Mouse (Mus musculus) cerebellum, adult (tissue): ENCODE results near the gene Eif3b.
A peak's percentile ranks its signal among the peaks of the same experiment; 100 is the strongest.

Source experiments
- ATAC-seq: cut with Nextera tagmentation; 2 replicates; pipeline ENCODE4 v1.9.2; 2017; ENCODE audit warnings: mild to moderate bottlenecking, moderate library complexity, mixed read lengths; ENCODE audit not compliant: insufficient number of reproducible peaks, low FRiP score, low TSS enrichment

The Eif3b gene

DNA sequence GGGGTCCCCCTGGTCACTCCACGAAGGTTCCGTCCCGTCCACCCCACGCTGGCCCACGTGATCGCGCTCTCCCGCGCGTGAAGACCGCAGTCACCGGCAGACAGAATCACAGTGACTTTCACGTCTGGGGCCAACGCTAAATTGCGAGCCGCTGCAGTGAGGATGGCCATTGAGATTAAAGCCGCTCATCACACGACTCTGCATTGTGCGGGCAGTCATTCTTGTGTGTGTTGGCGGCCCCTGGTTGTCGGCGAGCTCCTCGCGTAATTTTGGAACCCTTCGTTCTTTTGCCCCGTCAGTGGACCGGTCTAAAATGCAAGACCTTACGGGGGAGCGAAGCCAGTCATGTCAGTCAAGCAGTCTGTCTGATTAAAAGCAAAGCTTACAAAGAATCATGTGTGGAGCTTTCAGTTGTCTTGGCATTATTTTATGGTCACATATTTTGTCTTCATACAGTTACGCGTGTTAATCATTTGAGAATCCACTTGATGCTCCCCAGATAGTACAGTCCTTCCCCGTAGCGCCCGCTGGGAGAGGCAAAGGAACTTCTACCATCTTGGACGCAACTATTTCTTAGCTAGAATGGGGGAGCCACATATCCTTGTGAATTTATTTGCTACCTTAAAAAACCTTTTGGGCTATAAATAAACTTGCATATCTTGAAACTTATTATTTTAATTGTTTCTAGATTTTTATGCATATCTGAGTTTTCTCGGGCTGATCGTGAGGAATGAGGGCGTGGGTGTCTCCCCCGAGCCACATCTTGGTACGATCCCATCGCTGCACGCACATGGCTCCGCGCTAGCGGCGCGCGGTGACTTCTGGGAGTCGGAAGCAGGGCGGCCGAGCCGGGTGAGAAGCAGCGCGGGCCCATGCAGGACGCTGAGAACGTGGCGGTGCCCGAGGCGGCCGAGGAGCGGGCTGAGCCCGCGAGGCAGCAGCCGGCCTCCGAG, at the start of gene Eif3b:
Eif3b (plus strand) TSS at position 840 of the 953 bp plus-strand sequence.
- ATAC-seq, result peak; percentile 86

DNA sequence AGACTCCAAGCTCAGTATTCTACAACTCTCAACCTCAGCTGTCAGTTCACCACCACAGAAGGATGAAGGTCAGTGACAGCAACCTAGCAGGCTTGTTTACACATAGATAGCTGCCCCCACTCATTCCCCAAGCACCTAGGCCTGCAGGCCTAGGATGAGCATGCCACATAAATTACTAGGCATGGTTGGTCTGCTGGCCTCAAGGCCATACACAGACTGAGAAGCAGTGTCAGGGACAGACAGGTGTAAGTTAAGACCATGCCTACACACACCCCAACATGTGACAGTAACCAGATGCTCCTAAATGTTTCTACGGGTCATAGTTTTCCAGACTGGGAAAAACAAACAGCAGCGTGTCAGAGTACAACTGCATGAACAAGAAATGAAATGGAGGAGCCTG, 49.7 kb upstream of the Eif3b start:
- ATAC-seq, result no peak

GRCm38 (mm10) chr5:140370446-140371254, 48.5 kb upstream of the Eif3b start:
- ATAC-seq, result no peak

GRCm38 (mm10) chr5:140371671-140372070, 47.5 kb upstream of the Eif3b start:
- ATAC-seq, result no peak

GRCm38 (mm10) chr5:140373711-140374110, 45.4 kb upstream of the Eif3b start:
- no peak for ATAC-seq

GRCm38 (mm10) chr5:140374226-140374625, 44.9 kb upstream of the Eif3b start:
- no peak for ATAC-seq

DNA sequence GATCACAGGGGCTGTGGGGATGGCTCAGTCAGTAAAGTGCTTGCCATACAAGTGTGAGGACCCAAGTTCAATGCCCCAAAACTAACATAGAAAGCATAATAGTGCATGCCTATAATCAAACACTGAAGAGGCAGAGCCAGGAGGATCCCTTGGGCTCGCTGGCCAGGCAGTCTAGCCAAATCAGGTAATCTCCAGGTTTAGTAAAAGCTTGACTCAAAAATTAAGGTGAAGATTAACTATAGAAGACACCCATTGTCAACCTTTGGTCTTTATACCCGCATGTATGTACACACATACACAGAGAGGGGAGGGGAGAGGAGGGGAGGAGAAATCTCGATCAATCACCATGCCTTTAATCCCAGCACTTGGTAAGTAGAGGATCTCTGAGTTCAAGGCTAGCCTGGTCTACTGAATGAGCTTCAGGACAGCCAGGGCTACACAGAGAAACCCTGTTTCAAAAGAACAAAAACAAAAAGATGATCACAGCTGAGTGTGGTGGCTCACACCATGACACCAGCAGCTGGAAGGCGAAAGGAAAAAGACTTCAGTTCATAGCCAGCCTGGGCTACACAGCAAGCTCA, 43.8 kb upstream of the Eif3b start:
- ATAC-seq, result no peak

GRCm38 (mm10) chr5:140378121-140378853, 40.8 kb upstream of the Eif3b start:
- ATAC-seq, result no peak

DNA sequence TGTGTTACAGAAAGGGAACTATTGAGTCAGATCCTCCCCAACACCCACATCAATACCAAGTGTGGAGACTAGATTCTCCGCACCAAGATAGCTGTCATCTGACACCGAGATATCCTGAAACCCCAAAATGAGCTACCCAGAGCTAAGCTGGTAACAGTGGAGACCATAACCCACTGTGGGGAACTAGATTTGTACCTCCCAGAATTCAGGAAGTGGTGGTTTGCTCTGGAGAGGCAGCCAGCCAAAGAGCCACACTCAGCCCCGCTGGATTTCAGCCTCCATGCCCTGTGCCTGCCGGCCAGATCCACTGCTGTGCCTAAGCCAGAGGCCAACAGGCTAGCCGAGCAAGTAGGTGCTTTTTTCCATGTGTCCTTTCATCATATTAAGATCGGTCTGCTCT, 39.8 kb upstream of the Eif3b start:
- no peak for ATAC-seq

DNA sequence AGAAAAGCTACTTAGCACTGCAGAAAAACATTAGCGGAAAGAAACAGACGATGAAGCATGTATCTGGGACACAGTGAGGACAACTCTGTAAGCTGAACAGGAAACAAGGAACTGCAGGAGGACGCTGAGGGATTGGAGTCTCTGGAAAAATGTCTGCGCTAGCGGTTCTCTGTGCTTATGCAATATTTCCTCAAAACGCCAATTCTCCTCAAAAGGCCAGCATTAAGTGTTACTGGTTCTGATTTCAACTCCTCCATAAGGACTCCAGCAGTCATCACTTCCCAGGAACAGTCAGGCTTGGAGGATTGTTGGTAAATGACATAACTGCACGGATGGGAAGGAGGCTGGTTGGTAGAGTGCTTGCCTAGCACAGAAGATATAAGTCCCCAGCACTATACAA, 38.0 kb upstream of the Eif3b start:
- ATAC-seq, result no peak

DNA sequence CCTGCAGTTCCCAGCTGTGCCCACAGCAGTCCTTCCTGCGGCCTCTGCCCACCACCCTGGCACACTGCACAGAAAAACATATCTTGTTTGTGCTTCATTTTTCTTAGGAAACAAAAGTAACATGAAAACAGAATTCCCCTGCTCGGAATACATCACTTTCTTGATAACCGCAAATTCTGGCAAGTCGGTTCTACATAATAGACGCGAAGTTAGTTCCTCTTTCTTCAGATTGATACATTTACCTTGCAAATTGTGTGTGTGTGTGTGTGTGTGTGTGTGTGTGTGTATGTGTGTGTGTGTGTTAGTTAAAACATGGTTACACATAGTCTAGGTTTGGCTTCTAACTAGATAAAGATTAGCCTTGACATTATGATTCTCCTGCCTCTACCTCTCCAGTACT, 36.4 kb upstream of the Eif3b start:
- no peak for ATAC-seq

GRCm38 (mm10) chr5:140383559-140383958, 35.6 kb upstream of the Eif3b start:
- ATAC-seq, result no peak

DNA sequence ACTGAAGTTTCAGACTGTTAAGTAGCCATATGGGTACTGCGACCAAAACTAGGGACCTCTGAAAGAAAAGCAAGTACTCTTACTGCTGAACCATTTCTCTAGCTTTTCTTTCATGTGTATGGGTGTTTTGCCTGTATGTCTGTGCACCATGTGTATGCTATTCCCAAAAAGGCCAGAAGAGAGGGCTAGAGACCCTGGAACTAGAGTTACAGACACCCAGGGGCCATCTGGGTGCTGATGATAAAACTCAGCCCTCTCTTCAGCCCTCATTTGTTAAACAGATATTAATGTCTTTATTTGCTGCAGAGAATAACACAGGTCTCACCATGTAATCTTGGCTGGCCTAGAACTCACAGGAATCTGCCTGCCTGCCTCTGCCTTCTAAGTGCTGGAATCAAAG, 34.7 kb upstream of the Eif3b start:
- no peak for ATAC-seq

DNA sequence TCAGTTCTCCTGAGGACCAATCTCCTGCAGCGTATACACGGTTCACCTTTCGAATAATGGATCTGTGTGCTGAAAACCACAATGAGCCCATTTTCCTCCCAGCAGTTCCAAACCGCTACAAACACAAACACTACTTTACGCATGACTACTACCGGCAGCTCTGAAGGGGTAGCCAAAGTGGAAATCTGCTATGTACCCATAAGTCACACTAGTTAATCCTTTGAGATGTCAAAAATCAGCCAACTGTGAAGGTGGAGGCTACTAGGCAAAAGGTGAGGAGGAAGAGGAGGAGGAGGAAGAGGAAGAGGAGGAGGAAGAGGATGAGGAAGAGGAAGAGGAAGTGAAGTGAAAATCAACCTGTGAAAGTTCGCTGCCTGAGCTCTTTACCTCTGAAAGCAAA, 31.9 kb upstream of the Eif3b start:
- ATAC-seq, result no peak

DNA sequence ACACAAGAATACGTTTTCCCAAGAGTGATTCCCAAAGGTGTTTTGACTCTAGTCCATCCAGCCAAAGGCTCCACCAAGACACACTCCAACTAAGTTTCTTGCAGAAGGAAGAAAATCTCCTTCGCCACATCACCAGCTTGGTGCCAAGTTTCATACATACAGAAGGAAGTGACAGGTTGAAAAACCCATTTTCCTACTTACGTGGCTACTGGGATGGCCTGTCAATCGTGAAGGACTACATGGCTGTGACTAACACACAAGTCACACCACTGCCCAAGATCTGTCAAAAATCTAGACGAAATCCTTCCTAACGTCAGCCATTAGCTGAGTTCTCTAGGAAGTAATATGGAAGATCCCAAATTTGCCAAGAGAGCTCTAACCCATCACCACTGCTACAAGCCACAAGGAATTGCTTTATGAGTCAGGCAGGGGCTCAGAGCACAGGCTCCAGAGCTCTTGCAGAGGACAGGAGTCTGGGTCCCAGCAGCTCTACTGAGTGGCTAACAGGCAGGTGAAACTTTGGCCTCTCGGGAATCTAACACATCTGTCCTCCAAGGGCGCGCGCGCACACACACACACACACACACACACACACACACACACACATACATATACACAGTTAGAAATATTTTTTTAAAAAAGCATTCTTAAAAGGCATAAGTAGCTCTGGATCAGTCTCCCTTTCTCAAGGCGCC, 31.2 kb upstream of the Eif3b start:
- no peak for ATAC-seq

DNA sequence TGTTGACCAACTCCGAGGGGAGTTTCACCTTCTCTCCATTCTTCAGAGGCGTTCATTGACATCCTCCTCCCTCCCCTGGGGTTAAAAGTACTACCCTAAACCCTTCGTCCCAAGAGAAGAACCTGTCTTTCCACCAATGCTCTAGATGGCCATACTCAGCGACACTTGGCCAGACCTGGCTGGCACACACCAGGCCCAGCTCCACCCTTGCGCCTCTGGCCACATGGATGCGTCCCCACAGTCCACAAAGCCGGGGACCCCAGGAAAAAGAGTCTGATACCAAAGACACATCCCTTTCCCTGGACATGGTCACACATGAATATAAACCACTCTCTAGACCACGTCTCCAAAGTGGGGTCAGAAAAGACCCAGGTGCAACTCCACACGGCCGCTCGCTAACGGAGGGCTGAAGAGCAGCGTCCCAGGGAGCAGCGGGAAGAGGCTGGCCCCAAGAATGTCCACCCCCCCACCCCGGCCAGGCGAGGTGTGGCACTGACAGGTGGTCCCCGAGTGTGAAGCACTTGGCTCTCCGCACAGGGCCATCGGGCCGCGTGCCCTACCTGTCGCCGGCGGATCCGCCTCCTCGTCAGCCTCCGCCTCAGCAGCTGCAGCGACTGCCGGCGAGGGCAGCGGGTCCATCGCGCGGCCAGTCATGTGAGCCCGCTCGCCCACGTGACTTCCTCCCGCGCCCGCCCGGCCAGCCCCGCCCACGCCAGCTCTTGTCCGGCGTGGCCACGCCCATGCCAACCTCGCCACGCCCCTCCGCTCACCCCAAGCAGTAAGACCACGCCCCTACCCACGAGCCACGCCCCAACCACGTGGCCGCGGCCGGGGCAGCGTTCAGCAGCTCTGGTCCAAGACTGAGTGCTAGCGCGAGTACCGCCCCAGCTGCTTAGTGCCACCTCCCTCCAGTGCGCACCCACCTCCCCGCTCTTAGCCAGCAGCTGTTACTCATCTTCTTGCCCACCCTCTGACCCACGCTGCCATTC, 30.2 kb upstream of the Eif3b start, which contains the start of gene Snx8:
Snx8 (minus strand) TSS at position 675 of the 989 bp plus-strand sequence.
- peak; percentile 78; the same call in 1 of the 2 replicates for ATAC-seq

DNA sequence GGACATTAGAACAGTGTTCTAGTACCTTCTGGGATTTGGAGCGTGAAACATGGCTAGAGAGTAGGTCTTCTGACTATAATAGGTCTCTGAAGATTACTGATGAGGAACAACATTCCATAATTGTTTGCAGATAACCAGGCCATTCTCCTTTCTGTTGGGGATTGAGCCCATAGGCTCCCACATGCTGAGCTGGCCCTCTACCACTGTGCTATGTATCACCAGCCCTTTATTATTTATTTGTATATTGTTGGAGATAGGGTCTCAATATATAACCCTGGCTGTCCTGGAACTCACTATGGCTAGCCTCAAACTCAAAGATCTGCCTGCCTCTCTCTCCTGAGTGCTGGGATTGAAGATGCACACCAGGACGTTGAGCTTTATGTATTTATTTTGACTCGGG, 29.5 kb upstream of the Eif3b start:
- ATAC-seq, result peak; percentile 31; the same call in 1 of the 2 replicates

GRCm38 (mm10) chr5:140391435-140391834, 27.7 kb upstream of the Eif3b start:
- no peak for ATAC-seq
